Mouse (Mus musculus) forebrain, embryonic 16.5 days (tissue): Measurements from ENCODE around the gene Cc2d1a. TPM values are rescaled to one million over a fixed set of nuclear protein-coding genes. Genes with fewer than 3 reads are reported as not detected.
A peak's percentile ranks its signal among the peaks of the same experiment; 100 is the strongest.

Experiments
- ATAC-seq: fragments of 200-750 bp; cut with Nextera tagmentation; 2 replicates; pipeline ENCODE4 v1.8.0; 2017; ENCODE audit warnings: mild to moderate bottlenecking, moderate library complexity
- H3K27ac ChIP-seq: fragments of 300-500 bp; sonication (generic); 2 replicates; pipeline ENCODE4 v1.5.1; 2014; ENCODE audit warnings: low read length, control low read depth
- H3K27me3 ChIP-seq: fragments of 300-500 bp; sonication (generic); replicated peaks from 2 replicates; pipeline ENCODE4 v1.6.1; 2014; ENCODE audit warnings: low read length; ENCODE audit not compliant: control insufficient read depth, insufficient read depth
- H3K36me3 ChIP-seq: fragments of 300-500 bp; sonication (generic); 2 replicates; pipeline ENCODE4 v1.6.1; 2014; ENCODE audit not compliant: control insufficient read depth, insufficient read depth
- H3K4me1 ChIP-seq: fragments of 300-500 bp; sonication (generic); replicated peaks from 2 replicates; pipeline ENCODE4 v1.6.1; 2014; ENCODE audit warnings: low read length; ENCODE audit not compliant: control insufficient read depth, insufficient read depth
- H3K4me2 ChIP-seq: fragments of 300-500 bp; sonication (generic); 2 replicates; pipeline ENCODE4 v1.6.1; 2014; ENCODE audit warnings: mild to moderate bottlenecking, low read length, control low read depth
- H3K4me3 ChIP-seq: fragments of 300-500 bp; sonication (generic); replicated peaks from 2 replicates; pipeline ENCODE4 v1.5.1; 2014; ENCODE audit warnings: mild to moderate bottlenecking, low read length, control low read depth
- H3K9ac ChIP-seq: fragments of 300-500 bp; sonication (generic); replicated peaks from 2 replicates; pipeline ENCODE4 v1.6.1; 2014; ENCODE audit warnings: low read depth, low read length, control low read depth
- H3K9me3 ChIP-seq: fragments of 300-500 bp; sonication (generic); 2 replicates; pipeline ENCODE4 v1.6.1; 2016; ENCODE audit warnings: low read length; ENCODE audit not compliant: control insufficient read depth
- WGBS: fragments of 180-500 bp; shearing (Covaris S2); extraction: QIAGEN DNeasy Blood & Tissue Kit; methylation state at CpG from one replicate; pipeline ENCODE4 v1.1.7; 2014; 5-methylcytosine and 5-hydroxymethylcytosine counted together
- polyA plus RNA-seq: library from polyadenylated mRNA; unstranded; fragments of >200 nt; fragmentation: Nextera tagmentation; extraction: Ambion mirVana; gene quantifications from 2 replicates; pipeline ENCODE4 v1.2.1, GENCODE M21; 2015

Cc2d1a gene
- polyA plus RNA-seq, 1 experiment from 2014 or later, result 43.8 TPM

- H3K27me3 ChIP-seq, result no peaks in the 10 kb centered on the region
- H3K9ac ChIP-seq, result peak overlapping the region; percentile 82
- no peaks in the 10 kb centered on the region for H3K9me3 ChIP-seq
- peak; percentile 68 for ATAC-seq
- H3K36me3 ChIP-seq, result no peaks in the 10 kb centered on the region
- under 1% methylated on average over 27 of the region's 29 CpGs for WGBS
- H3K4me2 ChIP-seq, result peak overlapping the region; percentile 75
- peak overlapping the region; percentile 91 for H3K27ac ChIP-seq
- H3K4me1 ChIP-seq, result peaks cover 24% of the 10 kb centered on the region
- H3K4me3 ChIP-seq, result peak overlapping the region; percentile 75
Observed at GRCm38 (mm10) chr8:84104221-84104620, 43.5 kb downstream of the Cc2d1a start.

- Histone ChIP-seq H3K27me3 (no peaks in the 10 kb centered on the region), H3K4me1 (peaks cover 24% of the 10 kb centered on the region), H3K27ac (peak overlapping the region; percentile 91), H3K36me3 (no peaks in the 10 kb centered on the region), H3K9me3 (no peaks in the 10 kb centered on the region), H3K4me3 (peak overlapping the region; percentile 75), H3K9ac (peak overlapping the region; percentile 82), H3K4me2 (peak overlapping the region; percentile 75)
- WGBS, result 47% methylated on average over 3 of the region's 3 CpGs
- no peak for ATAC-seq
Observed at GRCm38 (mm10) chr8:84103601-84104000, 44.1 kb downstream of the Cc2d1a start.

- no peaks in the 10 kb centered on the region for H3K27me3 ChIP-seq
- H3K9me3 ChIP-seq, result no peaks in the 10 kb centered on the region
- H3K4me2 ChIP-seq, result no peak overlapping the region
- H3K4me3 ChIP-seq, result no peak overlapping the region
- no peak overlapping the region for H3K9ac ChIP-seq
- peaks cover 9% of the 10 kb centered on the region for H3K36me3 ChIP-seq
- H3K4me1 ChIP-seq, result peaks cover 24% of the 10 kb centered on the region
- no peak for ATAC-seq
- 91% methylated on average over 25 of the region's 25 CpGs for WGBS
- no peak overlapping the region for H3K27ac ChIP-seq
Observed at GRCm38 (mm10) chr8:84101476-84102270, 46.1 kb downstream of the Cc2d1a start.

- ATAC-seq, result no peak
- Histone ChIP-seq H3K4me2 (no peak overlapping the region), H3K27me3 (no peaks in the 10 kb centered on the region), H3K36me3 (peaks cover 19% of the 10 kb centered on the region), H3K4me1 (peaks cover 12% of the 10 kb centered on the region), H3K4me3 (no peak overlapping the region), H3K9ac (no peak overlapping the region), H3K9me3 (no peaks in the 10 kb centered on the region), H3K27ac (no peak overlapping the region)
- 94% methylated on average over 7 of the region's 7 CpGs for WGBS
Observed at GRCm38 (mm10) chr8:84098376-84098775, 49.4 kb downstream of the Cc2d1a start.

GRCm38 (mm10) chr8:84096061-84096460, 51.7 kb downstream of the Cc2d1a start:
- Histone ChIP-seq H3K9ac (no peak overlapping the region), H3K27ac (no peak overlapping the region), H3K9me3 (no peaks in the 10 kb centered on the region), H3K36me3 (peaks cover 30% of the 10 kb centered on the region), H3K4me2 (no peak overlapping the region), H3K4me3 (no peak overlapping the region), H3K27me3 (no peaks in the 10 kb centered on the region), H3K4me1 (no peaks in the 10 kb centered on the region)
- WGBS, result 66% methylated on average over 8 of the region's 8 CpGs
- ATAC-seq, result no peak

GRCm38 (mm10) chr8:84090585-84090984, 57.2 kb downstream of the Cc2d1a start:
- Histone ChIP-seq H3K4me2 (no peak overlapping the region), H3K4me3 (no peak overlapping the region), H3K36me3 (peaks cover 21% of the 10 kb centered on the region; the same call in 1 of the 2 replicates), H3K9me3 (no peaks in the 10 kb centered on the region), H3K9ac (no peak overlapping the region), H3K27ac (no peak overlapping the region), H3K27me3 (no peaks in the 10 kb centered on the region), H3K4me1 (no peaks in the 10 kb centered on the region)
- WGBS, result 88% methylated on average over 8 of the region's 8 CpGs
- ATAC-seq, result no peak

GRCm38 (mm10) chr8:84089277-84089676, 58.5 kb downstream of the Cc2d1a start:
- Histone ChIP-seq H3K9ac (no peak overlapping the region), H3K27ac (no peak overlapping the region), H3K4me1 (no peaks in the 10 kb centered on the region), H3K27me3 (no peaks in the 10 kb centered on the region), H3K4me3 (no peak overlapping the region), H3K36me3 (peaks cover 19% of the 10 kb centered on the region; the same call in 1 of the 2 replicates), H3K9me3 (no peaks in the 10 kb centered on the region), H3K4me2 (no peak overlapping the region)
- WGBS, result 56% methylated on average over 9 of the region's 9 CpGs
- ATAC-seq, result no peak

- H3K36me3 ChIP-seq, result peaks cover 20% of the 10 kb centered on the region; the same call in 1 of the 2 replicates
- ATAC-seq, result no peak
Observed at GRCm38 (mm10) chr8:84087821-84088220, 59.9 kb downstream of the Cc2d1a start.

GRCm38 (mm10) chr8:84087156-84087555, 60.6 kb downstream of the Cc2d1a start:
- Histone ChIP-seq H3K9me3 (no peaks in the 10 kb centered on the region), H3K27ac (no peak overlapping the region), H3K4me3 (no peak overlapping the region), H3K4me1 (no peaks in the 10 kb centered on the region), H3K9ac (no peak overlapping the region), H3K4me2 (no peak overlapping the region), H3K36me3 (peaks cover 17% of the 10 kb centered on the region), H3K27me3 (no peaks in the 10 kb centered on the region)
- no peak for ATAC-seq
- WGBS, result 89% methylated on average over 7 of the region's 7 CpGs

More at GRCm38 (mm10) chr8:84087821-84088220, 59.9 kb downstream of the Cc2d1a start:
- Histone ChIP-seq H3K27me3 (no peaks in the 10 kb centered on the region), H3K4me3 (no peak overlapping the region), H3K4me2 (no peak overlapping the region), H3K9me3 (no peaks in the 10 kb centered on the region), H3K27ac (no peak overlapping the region), H3K4me1 (no peaks in the 10 kb centered on the region), H3K9ac (no peak overlapping the region)
- 95% methylated on average over 14 of the region's 14 CpGs for WGBS
